Mouse (Mus musculus) mesoderm, embryonic 11.5 days (tissue): ENCODE measurements around the gene Mettl7a2.
A peak's percentile ranks its signal among the peaks of the same experiment; 100 is the strongest.
"Not testable (repeated sequence)": the region's sequence is repeated elsewhere in the genome, so short reads cannot be mapped to it uniquely, and the experiment has no call there.

Experiments
- DNase-seq: peaks from one replicate; pipeline ENCODE4 v3.0.0-alpha.2; 2012; ENCODE audit warnings: low read depth, low spot score

Mettl7a2 gene

DNA sequence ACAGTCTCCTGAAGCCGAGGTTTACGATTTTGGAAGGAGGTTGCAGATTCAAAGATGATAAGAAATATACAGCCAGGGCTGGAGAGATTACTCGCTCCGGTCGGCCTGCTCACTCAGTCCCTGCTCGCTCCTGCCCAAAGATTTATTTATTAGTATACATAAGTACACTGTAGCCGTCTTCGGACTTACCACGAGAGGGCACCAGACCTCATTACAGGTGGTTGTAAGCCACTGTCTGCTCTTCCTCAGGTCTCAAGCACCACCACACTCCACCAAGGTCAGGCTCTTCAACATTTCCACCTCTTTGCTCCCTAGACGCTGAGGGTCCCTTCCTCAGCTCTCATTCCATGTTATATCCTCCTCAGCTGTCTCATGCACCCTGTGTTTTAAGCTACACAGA is 15.2 kb upstream of the Mettl7a2 start:
- DNase-seq: peak; percentile 42

GRCm38 (mm10) chr15:100341314-100341980 is 11.6 kb upstream of the Mettl7a2 start:
- not testable (repeated sequence) for DNase-seq

- DNase-seq: no peak
These were observed 7.5 kb upstream of the Mettl7a2 start for GRCm38 (mm10) chr15:100345484-100345883.

GRCm38 (mm10) chr15:100346761-100347160 is 6.2 kb upstream of the Mettl7a2 start:
- no peak for DNase-seq

- no peak for DNase-seq
These were observed 3.5 kb upstream of the Mettl7a2 start for GRCm38 (mm10) chr15:100349496-100349895.

GRCm38 (mm10) chr15:100351501-100352060 is 1.4 kb upstream of the Mettl7a2 start:
- no peak for DNase-seq

DNA sequence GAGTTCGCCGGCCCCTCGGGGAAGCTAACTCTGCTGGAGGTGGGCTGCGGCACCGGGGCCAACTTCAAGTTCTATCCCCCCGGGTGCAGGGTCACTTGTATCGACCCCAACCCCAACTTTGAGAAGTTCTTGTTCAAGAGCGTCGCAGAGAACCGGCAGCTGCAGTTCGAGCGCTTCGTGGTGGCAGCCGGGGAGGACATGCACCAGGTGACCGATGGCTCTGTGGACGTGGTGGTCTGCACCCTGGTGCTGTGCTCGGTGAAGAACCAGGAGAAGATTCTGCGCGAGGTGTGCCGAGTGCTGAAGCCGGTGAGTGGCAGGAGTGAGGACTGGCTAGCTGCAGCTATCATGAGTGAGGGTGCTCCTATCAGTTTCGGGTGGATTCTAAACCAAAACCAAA is 399 bp downstream of the Mettl7a2 start:
- not testable (repeated sequence) for DNase-seq

DNA sequence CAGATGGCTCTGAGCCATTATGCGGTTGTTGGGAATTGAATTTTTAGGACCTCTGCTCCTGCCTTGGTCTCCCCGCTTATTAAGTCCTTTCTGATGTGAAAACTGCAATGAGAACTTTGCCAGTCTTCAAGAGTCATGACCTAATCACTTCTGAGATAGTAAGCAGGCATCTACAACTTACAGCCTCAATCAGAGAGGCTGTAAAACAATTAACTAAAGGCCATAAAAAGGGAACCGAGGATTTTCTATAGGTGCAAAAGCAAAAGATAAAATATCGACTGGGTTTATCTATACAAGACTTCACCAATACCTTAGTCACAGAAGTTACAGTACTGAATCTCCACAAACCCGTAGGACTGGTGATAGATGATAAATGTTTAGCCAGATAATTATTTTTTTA is 2.9 kb downstream of the Mettl7a2 start:
- DNase-seq: no peak

DNA sequence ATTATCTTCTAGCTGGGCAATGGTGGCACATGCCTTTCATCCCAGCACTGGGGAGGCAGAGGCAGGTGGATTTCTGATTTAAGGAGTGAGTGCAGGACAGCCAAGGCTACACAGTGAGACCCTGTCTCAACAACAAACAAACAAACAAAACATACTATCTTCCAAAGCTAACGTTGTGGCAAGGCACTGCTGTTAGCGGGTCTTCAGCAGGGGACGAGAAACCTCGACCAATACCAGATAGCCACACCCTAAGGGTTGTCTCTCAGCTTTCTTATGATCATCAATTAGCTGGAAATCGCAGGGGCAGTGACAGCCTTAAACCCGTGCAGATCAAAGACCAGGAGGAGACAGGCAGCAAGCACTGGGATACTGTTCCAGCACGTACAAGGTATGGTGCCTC is 11.2 kb downstream of the Mettl7a2 start, which contains the start of gene Higd1c:
Higd1c (plus strand) TSS at position 301 of the 400 bp plus-strand sequence.
- DNase-seq: no peak

DNA sequence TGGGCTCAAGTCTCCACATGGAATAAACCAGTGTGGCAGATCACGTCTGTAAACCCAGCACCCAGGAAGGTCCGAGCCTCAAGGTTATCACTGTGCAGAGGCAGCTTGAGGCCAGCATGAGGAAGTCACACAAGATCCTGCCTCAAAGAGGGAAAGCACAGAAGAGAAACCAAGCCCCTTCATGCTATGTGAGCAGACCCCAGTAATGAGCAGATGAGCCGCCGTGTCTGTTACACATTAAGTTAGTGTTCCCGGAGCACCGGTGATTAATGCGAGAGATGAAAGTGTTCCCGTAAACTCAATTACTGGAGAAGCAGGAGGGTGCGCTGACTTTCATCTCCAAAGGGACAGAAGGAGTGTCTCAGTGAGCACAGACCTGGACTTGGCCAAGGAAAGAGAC is 13.0 kb downstream of the Mettl7a2 start:
- not testable (repeated sequence) for DNase-seq

DNA sequence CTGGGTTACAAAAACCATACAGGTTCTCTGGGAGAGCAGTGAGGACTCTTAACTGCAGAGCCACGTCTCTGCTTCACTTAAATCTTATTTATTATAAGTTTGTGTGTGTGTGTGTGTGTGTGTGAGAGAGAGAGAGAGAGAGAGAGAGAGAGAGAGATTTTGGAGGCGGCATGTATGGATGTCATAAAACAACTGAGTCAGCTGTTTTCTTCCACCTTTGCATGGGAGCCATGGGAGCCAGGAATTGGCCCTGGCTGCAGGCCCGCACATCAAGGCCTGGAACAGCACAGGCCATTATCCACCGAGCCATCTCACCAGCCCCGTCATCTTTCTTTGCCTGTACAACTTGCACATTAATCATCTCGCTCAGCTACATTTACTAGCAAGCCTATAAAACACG is 14.1 kb downstream of the Mettl7a2 start:
- no peak for DNase-seq

DNA sequence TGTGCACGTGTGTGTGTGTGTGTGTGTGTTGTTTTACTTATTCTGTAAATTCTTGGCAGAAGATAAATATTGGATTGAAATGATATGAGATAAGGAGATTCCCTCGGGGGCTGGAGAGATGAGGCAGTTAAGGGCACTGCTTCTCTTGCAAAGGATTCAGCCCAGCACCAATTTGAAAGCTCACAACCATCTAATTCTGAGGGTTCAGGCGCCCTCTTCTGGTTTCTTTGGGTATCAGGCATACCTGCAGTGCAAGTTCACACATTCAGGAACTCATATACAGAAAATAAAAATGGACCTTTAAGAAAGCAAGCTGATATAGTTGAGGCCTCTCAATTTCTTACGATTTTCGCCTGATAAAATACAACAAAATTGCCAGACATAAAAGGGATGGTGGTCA is 22.1 kb downstream of the Mettl7a2 start:
- DNase-seq: peak; percentile 57

GRCm38 (mm10) chr15:100377847-100378505 is 25.0 kb downstream of the Mettl7a2 start:
- not testable (repeated sequence) for DNase-seq

DNA sequence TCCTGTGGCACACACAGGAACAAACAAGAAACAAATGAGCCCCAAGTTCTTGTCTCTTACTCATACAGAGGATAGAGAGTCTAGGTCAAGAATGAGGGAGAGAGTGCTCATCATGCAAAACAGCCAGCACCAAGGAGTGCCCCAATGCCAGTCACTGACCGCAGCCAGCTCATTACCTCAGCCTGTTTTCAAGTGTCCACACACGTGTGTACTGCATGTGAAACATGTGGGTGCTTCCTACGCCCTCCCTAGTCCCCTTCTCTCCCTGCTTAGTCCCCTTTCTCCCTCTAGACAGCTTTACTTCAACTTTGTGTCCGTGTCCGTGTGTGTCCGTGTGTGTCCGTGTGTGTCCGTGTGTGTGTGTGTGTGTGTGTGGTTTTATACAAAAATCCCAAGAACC is 26.7 kb downstream of the Mettl7a2 start:
- no peak for DNase-seq

DNA sequence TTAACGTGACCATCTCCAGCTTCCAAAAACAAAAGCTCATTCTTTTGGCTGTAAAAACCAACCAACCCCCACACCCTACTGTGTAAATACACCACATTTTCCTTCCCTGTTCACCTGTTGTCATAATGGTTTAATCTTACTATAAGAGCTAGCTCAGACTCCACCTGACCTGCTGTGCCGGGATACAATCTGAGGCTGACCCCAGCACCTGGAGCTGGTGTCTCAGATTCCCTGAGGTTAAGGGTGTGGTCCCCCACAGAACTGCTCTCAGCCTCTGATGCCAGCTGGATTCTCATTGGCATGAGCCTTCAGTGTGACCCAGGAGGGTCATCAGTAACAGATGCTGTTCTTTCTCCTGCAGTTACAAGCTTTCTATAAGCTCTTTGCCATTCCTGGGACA is 27.1 kb downstream of the Mettl7a2 start:
- DNase-seq: no peak

- DNase-seq: no peak
These were observed 32.7 kb downstream of the Mettl7a2 start for GRCm38 (mm10) chr15:100385705-100386104.

- no peak for DNase-seq
These were observed 34.7 kb downstream of the Mettl7a2 start for GRCm38 (mm10) chr15:100387544-100388223.

DNA sequence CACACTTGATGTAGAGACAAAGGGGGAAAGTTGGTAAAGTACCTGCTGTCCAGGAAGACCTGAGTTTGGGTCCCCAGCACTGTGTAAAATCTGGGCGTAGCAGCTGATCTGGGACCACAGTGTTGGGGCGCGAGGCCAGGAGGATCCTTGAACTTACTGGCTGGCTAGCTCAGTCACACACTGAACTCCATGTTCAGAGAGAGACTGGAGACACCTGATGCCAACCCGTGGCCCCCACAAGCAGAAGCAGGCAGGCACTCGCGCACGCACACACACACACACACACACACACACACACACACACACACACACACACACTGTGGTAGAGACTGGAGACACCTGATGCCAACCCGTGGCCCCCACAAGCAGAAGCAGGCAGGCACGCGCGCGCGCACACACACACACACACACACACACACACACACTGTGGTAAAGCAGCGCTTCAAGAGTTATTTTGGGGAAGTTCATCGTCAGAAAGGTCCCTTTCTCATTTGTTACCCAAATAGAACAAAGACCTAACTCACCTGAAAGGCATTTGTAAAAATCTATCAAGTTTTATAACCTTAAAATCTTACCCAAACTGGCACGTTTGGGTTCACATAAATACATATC is 35.3 kb downstream of the Mettl7a2 start:
- no peak for DNase-seq

DNA sequence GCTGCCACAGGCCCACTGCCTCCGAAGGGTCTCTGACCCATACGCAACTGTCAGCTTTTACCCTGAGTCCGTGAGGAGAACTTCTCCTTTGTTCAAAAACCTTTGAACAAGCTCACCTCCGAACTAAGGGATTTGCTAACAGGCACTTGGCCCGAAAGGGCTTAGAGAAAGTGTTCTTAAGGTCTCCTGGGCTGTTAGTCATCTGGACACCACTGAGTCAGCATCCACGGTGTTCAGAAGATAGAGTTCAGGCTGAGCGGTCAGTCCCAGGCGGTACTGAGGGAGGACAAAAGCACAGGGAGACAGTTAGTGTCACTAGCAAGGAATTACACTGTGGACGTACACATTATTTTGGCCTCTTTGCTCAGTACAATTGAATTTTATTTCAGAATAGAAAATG is 35.9 kb downstream of the Mettl7a2 start:
- no peak for DNase-seq

GRCm38 (mm10) chr15:100391066-100391465 is 38.1 kb downstream of the Mettl7a2 start:
- DNase-seq: no peak

DNA sequence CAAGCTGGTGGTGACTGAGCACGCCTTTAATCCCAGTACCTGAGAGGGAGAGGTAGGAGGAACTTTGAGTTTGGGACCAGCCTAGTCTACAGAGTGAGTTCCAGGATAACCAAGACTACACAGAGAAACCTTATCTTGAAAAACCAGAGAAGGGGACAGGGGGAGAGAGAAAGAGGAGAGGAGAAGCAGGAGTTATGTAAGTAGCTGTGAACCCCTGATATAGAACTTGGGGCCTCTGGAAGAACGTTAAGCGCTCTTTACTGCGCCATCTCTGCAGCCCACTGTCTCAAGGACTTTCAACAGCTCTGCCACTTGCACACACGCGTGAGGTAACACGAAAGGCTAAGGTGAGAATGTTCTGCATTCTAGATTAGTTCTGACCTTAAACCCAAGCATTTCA is 38.6 kb downstream of the Mettl7a2 start:
- DNase-seq: no peak

DNA sequence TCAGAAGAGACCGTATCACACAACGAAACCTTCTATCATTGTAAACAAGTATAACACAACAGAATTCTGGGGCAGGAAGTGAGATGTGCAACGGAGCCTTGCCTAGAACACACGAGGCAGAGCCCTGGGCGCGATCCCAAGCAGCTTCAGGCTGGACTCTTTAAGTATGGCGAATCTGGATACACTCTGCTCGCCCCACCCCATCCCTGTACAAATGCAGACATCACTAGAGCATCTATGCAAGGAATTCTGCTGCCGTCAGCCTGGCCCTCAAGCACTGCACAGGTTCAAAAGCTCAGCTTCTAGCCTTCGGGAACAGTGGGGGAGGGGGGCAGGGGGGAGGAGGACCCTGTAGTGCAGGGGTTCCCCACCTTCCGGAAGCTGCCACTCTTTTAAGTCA is 40.0 kb downstream of the Mettl7a2 start:
- no peak for DNase-seq
